Mouse (Mus musculus): Measurements from ENCODE around the gene Ptger3.

The Ptger3 gene

GRCm38 (mm10) chr3:157566725-157567565 is at the start of gene Ptger3:
Gene Ptger3 (plus strand): TSS chr3:157566892.
- peak; percentile 38 to 58 for DNase-seq (ENCODE audit: low spot score in 2 of 2)

- no peak for DNase-seq (ENCODE audit: low spot score in 2 of 2)
Measured at GRCm38 (mm10) chr3:157517992-157518391, 48.7 kb upstream of the Ptger3 start.

GRCm38 (mm10) chr3:157520433-157520832 is 46.3 kb upstream of the Ptger3 start:
- peak; percentile 49 to 61 for DNase-seq (ENCODE audit: low spot score in 2 of 2)

GRCm38 (mm10) chr3:157523834-157524233 is 42.9 kb upstream of the Ptger3 start:
- DNase-seq (ENCODE audit: low spot score in 2 of 2), result no peak

- no peak for DNase-seq (ENCODE audit: low spot score in 2 of 2)
Measured at GRCm38 (mm10) chr3:157531585-157531984, 35.1 kb upstream of the Ptger3 start.

- peak; percentile 89 to 90 for DNase-seq (ENCODE audit: low spot score in 2 of 2)
Measured at GRCm38 (mm10) chr3:157533964-157534785, 32.5 kb upstream of the Ptger3 start, which contains the start of gene Zranb2. Gene Zranb2 (plus strand): TSS chr3:157534160.

GRCm38 (mm10) chr3:157534786-157535415 is 31.8 kb upstream of the Ptger3 start:
- no peak for DNase-seq (ENCODE audit: low spot score in 2 of 2)

GRCm38 (mm10) chr3:157549323-157549722 is 17.4 kb upstream of the Ptger3 start:
- DNase-seq (ENCODE audit: low spot score in 2 of 2), result no peak

- DNase-seq (ENCODE audit: low spot score in 2 of 2), result no peak
Measured at GRCm38 (mm10) chr3:157549758-157550600, 16.7 kb upstream of the Ptger3 start.

GRCm38 (mm10) chr3:157565196-157565595 is 1.5 kb upstream of the Ptger3 start:
- DNase-seq (ENCODE audit: low spot score in 2 of 2), result no peak

GRCm38 (mm10) chr3:157567566-157568132 is 957 bp downstream of the Ptger3 start:
- no peak for DNase-seq (ENCODE audit: low spot score in 2 of 2)

GRCm38 (mm10) chr3:157572011-157572410 is 5.3 kb downstream of the Ptger3 start:
- DNase-seq (ENCODE audit: low spot score in 2 of 2), result no peak

GRCm38 (mm10) chr3:157575441-157576342 is 9.0 kb downstream of the Ptger3 start:
- DNase-seq (ENCODE audit: low spot score in 2 of 2), result no peak

- no peak for DNase-seq (ENCODE audit: low spot score in 2 of 2)
Measured at GRCm38 (mm10) chr3:157576343-157576722, 9.6 kb downstream of the Ptger3 start.

- no peak for DNase-seq (ENCODE audit: low spot score in 2 of 2)
Measured at GRCm38 (mm10) chr3:157576862-157577261, 10.2 kb downstream of the Ptger3 start.

- DNase-seq (ENCODE audit: low spot score in 2 of 2), result no peak
Measured at GRCm38 (mm10) chr3:157578469-157579170, 11.9 kb downstream of the Ptger3 start.

- DNase-seq (ENCODE audit: low spot score in 2 of 2), result no peak
Measured at GRCm38 (mm10) chr3:157579376-157579775, 12.7 kb downstream of the Ptger3 start.

- no peak for DNase-seq (ENCODE audit: low spot score in 2 of 2)
Measured at GRCm38 (mm10) chr3:157580299-157580698, 13.6 kb downstream of the Ptger3 start.

GRCm38 (mm10) chr3:157581755-157582154 is 15.1 kb downstream of the Ptger3 start:
- DNase-seq (ENCODE audit: low spot score in 2 of 2), result no peak
